Mouse (Mus musculus) hindbrain, embryonic 13.5 days (tissue): ENCODE data around the gene Tmem150c. TPM values are rescaled to one million over a fixed set of nuclear protein-coding genes. Genes with fewer than 3 reads are reported as not detected.

ENCODE experiments used
- ATAC-seq: fragments of 200-750 bp; cut with Nextera tagmentation; 2 replicates; pipeline ENCODE4 v1.8.0; 2017; ENCODE audit warnings: moderate TSS enrichment; ENCODE audit not compliant: low FRiP score
- H3K27ac ChIP-seq: fragments of 300-500 bp; sonication (generic); 2 replicates; pipeline ENCODE4 v1.5.1; 2015; ENCODE audit warnings: inconsistent platforms, mild to moderate bottlenecking, moderate library complexity
- H3K27me3 ChIP-seq: fragments of 300-500 bp; sonication (generic); 2 replicates; pipeline ENCODE4 v1.6.1; 2015; ENCODE audit warnings: mild to moderate bottlenecking, inconsistent platforms
- H3K36me3 ChIP-seq: fragments of 300-500 bp; sonication (generic); 2 replicates; pipeline ENCODE4 v1.6.1; 2015; ENCODE audit warnings: mild to moderate bottlenecking, inconsistent platforms
- H3K4me1 ChIP-seq: fragments of 300-500 bp; sonication (generic); replicated peaks from 2 replicates; pipeline ENCODE4 v1.6.1; 2015; ENCODE audit warnings: inconsistent platforms
- H3K4me2 ChIP-seq: fragments of 300-500 bp; sonication (generic); 2 replicates; pipeline ENCODE4 v1.6.1; 2015; ENCODE audit warnings: inconsistent platforms, mild to moderate bottlenecking, moderate library complexity
- H3K4me3 ChIP-seq: fragments of 300-500 bp; sonication (generic); 2 replicates; pipeline ENCODE4 v1.5.1; 2015; ENCODE audit warnings: mild to moderate bottlenecking, inconsistent platforms
- H3K9ac ChIP-seq: fragments of 300-500 bp; sonication (generic); 2 replicates; pipeline ENCODE4 v1.6.1; 2015; ENCODE audit warnings: mild to moderate bottlenecking, inconsistent platforms
- H3K9me3 ChIP-seq: fragments of 300-500 bp; sonication (generic); 2 replicates; pipeline ENCODE4 v1.6.1; 2016; ENCODE audit warnings: inconsistent platforms
- WGBS: fragments of 180-500 bp; shearing (Covaris S2); methylation state at CpG from one replicate; pipeline ENCODE4 v1.1.7; 2015; 5-methylcytosine and 5-hydroxymethylcytosine counted together
- polyA plus RNA-seq: library from polyadenylated mRNA; unstranded; fragments of >200 nt; fragmentation: Nextera tagmentation; extraction: Ambion mirVana; gene quantifications from 2 replicates; pipeline ENCODE4 v1.2.1, GENCODE M21; 2015

Gene Tmem150c
- polyA plus RNA-seq, 1 experiment from 2014 or later, result 19.4 TPM

DNA sequence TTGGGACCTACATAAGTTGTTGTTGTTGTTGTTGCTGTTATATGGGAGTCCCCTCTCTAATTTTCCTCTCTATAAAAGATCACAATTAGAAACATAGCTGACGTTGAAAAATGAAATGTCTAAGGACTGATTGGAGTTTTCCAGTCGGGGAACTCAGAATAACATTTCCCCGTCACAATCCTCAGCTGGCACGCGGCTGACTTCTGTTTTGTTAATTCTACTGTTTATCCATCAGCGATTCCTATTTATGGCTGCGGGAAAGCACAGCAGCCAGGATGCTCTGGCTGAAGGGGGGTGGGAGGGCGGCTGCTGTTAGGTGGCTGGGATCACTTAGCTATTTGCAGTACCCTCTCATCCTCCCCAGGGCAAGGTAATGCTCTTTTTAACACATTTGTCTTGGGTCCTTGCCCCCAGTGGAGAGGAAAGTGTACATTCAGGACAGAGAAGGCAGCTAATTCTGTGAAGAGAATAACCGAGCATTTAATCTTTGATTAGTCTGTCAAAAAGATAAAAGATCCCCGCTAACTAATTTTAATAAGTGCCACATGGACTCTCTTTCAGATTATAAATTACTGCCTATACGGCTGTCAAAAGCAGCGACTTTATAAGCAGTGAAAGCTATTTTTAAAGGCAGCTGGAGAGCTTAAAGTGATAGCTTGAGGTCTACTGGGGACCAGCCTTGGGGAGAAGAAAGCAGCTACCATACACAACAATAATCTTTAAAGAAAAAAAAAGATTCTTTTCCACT, 68.9 kb downstream of the Tmem150c start:
- peak; percentile 25; the same call in 1 of the 2 replicates for ATAC-seq
- WGBS, result 21% methylated on average over 12 of the region's 12 CpGs
- 0 out of 2 replicates have a peak overlapping the region, but pooled peaks have one; percentile 0 for H3K4me3 ChIP-seq

DNA sequence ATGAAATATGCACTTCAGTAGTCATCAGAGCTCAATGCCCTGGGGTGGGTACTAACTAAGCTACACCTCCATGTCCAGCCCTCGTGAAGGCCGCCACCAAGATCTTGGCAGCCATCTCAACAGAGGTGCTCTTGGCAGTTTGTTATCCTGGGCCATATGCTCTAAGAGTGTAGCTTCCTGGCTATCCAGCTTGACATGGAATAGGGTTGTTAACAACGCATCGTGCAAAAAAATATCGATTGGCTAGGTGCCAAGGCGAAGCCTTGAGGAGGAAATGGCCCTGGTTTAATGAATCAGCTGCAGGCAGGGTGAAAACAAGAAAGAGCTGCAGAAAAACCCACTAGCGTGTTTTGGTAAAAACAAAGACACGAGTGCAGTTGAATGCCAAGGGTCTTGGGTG, 74.5 kb downstream of the Tmem150c start:
- 61% methylated on average over 8 of the region's 8 CpGs for WGBS
- no peak overlapping the region for H3K4me2 ChIP-seq
- no peaks in the 10 kb centered on the region for H3K9me3 ChIP-seq
- no peaks in the 10 kb centered on the region for H3K27me3 ChIP-seq
- H3K36me3 ChIP-seq, result no peaks in the 10 kb centered on the region
- H3K9ac ChIP-seq, result no peak overlapping the region
- peak overlapping the region; percentile 50; the same call in 1 of the 2 replicates for H3K27ac ChIP-seq
- H3K4me1 ChIP-seq, result peaks cover 26% of the 10 kb centered on the region
- no peak overlapping the region for H3K4me3 ChIP-seq
- ATAC-seq, result no peak

More for the DNA sequence above, 68.9 kb downstream of the Tmem150c start:
- Histone ChIP-seq H3K36me3 (no peaks in the 10 kb centered on the region), H3K4me1 (peaks cover 33% of the 10 kb centered on the region), H3K27ac (peak overlapping the region; percentile 90), H3K9me3 (no peaks in the 10 kb centered on the region), H3K9ac (no peak overlapping the region), H3K4me2 (peak overlapping the region; percentile 46), H3K27me3 (no peaks in the 10 kb centered on the region)

DNA sequence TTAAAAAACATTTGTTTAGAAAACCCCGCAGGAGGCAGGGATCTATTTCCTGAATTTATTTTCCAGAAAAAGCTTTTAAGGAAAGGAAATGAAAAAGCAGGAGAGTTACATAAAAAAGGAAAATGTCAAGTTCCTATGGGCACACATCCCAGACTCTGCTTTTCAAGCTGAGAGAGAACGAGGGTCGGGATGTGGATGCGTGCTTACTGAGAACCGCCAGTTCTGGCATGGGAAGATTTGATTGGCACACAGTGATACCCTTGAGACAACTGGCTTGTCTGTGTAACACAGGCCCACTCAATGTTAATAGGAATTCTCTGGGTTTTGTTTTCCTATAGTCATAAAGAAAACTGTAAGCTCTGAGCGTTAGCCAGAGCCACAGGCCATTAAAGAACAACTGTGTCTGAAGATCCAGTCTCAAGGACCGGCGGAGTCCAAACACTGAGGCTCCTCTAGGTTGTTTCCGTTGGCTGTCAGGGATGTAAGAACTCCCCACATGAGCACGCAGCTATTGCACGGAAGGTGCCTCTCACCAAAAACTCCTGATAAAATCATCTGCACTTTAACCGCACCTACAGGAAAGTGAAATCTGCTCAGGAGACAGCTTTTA, 75.5 kb downstream of the Tmem150c start:
- H3K9me3 ChIP-seq, result no peaks in the 10 kb centered on the region
- no peak for ATAC-seq
- H3K4me3 ChIP-seq, result no peak overlapping the region
- H3K27me3 ChIP-seq, result no peaks in the 10 kb centered on the region
- H3K9ac ChIP-seq, result no peak overlapping the region
- H3K4me1 ChIP-seq, result peaks cover 32% of the 10 kb centered on the region
- H3K27ac ChIP-seq, result peak overlapping the region; percentile 48
- WGBS, result 61% methylated on average over 12 of the region's 12 CpGs
- no peaks in the 10 kb centered on the region for H3K36me3 ChIP-seq
- no peak overlapping the region for H3K4me2 ChIP-seq

DNA sequence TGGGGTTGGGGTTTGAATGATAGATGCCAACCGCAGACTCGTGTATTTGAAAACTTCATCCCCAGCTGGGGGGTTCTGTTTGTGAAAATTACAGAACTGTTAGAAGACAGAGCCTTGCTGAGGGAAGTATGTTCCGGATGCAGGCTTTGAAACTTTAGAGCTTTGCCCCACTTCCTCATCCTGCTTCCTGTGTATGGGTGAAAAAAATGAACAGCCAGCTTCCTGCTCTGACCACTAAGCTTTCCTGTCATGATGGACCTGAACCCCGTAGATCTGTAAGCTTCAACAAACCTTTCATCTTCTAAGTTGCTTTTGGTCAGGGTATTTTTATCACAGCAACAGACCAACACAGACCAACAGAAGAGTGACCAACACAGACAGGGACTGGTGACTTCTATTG, 77.6 kb downstream of the Tmem150c start:
- no peaks in the 10 kb centered on the region for H3K36me3 ChIP-seq
- no peak overlapping the region for H3K4me3 ChIP-seq
- H3K9me3 ChIP-seq, result no peaks in the 10 kb centered on the region
- ATAC-seq, result no peak
- no peak overlapping the region for H3K4me2 ChIP-seq
- H3K4me1 ChIP-seq, result peaks cover 39% of the 10 kb centered on the region
- no peak overlapping the region for H3K9ac ChIP-seq
- WGBS, result 93% methylated on average over 4 of the region's 4 CpGs
- no peaks in the 10 kb centered on the region for H3K27me3 ChIP-seq
- no peak overlapping the region for H3K27ac ChIP-seq

DNA sequence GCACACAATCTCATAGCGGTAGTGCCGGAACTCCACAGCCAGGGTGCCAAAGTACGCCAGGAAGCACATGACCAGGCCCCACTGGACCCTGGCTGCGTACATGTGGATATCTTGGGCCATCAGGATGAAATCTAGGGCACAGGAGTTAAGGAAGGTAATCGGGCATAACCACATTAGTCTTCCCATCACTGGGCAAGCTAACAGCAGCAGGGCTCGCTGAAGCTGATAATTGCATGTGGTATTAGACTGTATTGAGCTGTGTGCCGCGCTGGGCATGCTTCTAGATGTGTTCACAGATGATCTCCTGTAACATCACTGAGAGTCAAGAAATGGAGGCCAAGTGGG, 79.7 kb downstream of the Tmem150c start:
- Histone ChIP-seq H3K9me3 (no peaks in the 10 kb centered on the region), H3K36me3 (no peaks in the 10 kb centered on the region), H3K4me1 (peaks cover 27% of the 10 kb centered on the region), H3K9ac (no peak overlapping the region), H3K4me3 (no peak overlapping the region), H3K4me2 (peak overlapping the region; percentile 48; the same call in 1 of the 2 replicates), H3K27me3 (no peaks in the 10 kb centered on the region), H3K27ac (no peak overlapping the region)
- peak; percentile 50; the same call in 1 of the 2 replicates for ATAC-seq
- WGBS, result 72% methylated on average over 8 of the region's 8 CpGs

DNA sequence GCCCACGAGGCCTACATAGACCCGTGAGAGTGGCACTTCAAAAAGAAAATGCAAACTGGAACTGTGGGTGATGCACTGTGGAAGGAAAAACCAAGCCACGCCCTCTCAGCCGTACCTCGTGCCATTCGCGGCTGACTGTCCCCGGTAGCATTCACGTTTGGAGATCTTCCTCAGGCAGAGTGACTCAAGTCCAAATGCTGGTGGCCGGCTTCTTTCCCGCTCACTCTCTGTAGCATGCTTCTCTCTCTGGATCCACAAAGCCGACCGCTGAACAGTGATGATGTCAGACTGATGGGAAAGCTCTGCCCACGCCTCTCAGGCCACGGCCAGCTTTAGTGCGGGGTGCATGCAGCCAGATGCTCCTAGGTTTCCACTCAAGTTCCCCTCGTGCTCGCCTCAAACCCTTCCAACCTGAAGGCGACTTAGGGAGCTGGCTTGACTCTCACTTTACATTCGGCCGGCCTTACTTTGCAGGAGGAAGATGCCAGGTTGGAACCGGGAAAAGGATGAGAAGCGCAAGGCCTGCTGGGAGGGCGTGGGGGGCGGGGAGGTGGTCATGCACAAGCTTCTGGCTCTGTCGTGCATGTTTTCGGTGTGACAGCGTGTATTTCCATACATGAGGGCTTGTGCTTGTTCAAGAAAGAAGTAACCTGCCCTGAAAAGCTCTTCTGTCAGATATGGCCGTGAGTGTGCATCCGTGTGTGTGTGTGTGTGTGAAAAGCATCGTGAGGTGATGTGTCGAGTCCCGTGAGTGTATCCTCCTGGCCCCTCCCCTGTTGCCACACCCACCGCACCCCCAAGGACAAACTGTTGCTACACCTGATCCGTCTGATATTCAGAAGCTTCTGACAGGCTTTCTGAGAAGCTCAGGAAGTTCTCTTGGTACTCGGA, 80.3 kb downstream of the Tmem150c start:
- H3K4me1 ChIP-seq, result peaks cover 26% of the 10 kb centered on the region
- H3K9ac ChIP-seq, result peak overlapping the region; percentile 55; the same call in 1 of the 2 replicates
- H3K4me2 ChIP-seq, result peak overlapping the region; percentile 48
- H3K4me3 ChIP-seq, result peak overlapping the region; percentile 27
- WGBS, result 33% methylated on average over 36 of the region's 36 CpGs
- no peaks in the 10 kb centered on the region for H3K27me3 ChIP-seq
- no peaks in the 10 kb centered on the region for H3K36me3 ChIP-seq
- H3K27ac ChIP-seq, result no peak overlapping the region
- no peaks in the 10 kb centered on the region for H3K9me3 ChIP-seq
- ATAC-seq, result peak; percentile 62

DNA sequence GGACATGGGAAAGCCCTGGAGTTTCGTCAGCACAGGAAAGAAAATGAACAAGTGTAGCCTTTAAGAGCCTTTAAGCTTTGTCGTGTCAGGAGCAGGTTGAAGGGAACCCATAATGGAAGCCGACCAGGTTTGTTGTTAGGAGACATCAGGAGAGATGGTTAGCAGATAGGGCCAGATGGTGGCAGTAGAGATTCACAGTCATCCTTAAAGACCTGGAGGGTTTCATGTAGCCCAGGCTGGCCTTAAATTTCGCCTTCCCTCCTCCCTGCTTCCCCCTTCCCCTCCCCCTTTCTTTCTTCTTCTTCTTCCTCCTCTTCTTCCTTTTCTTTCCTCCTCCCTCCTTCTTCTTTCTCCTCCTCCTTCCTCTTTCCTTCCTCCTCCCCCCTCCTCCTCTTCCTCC, 85.0 kb downstream of the Tmem150c start:
- H3K9ac ChIP-seq, result no peak overlapping the region
- no peak for ATAC-seq
- H3K36me3 ChIP-seq, result peaks cover 11% of the 10 kb centered on the region
- H3K27me3 ChIP-seq, result no peaks in the 10 kb centered on the region
- 59% methylated on average over 4 of the region's 4 CpGs for WGBS
- peaks cover 17% of the 10 kb centered on the region for H3K4me1 ChIP-seq
- H3K9me3 ChIP-seq, result no peaks in the 10 kb centered on the region
- H3K4me3 ChIP-seq, result no peak overlapping the region
- no peak overlapping the region for H3K4me2 ChIP-seq
- no peak overlapping the region for H3K27ac ChIP-seq

DNA sequence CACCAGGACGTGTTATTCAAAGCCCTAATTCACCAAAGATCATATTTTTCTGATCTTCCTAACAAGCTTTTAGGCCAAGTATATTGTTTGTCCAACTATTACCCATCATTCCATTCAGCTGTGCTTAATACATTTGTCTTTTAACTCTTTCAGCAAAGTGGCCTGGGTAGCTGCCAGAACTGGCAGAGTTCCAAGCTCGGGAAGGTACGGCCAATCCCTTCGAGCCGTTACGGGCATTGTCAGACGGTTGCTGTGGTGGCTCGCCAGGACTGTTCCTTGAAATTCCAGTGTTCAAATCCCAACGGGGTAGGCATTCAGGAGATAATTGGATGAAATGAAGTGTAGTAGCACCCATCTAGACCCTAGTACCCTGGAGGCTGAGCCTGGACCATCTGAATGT, 87.1 kb downstream of the Tmem150c start:
- H3K4me1 ChIP-seq, result peaks cover 5% of the 10 kb centered on the region
- 61% methylated on average over 9 of the region's 9 CpGs for WGBS
- no peak overlapping the region for H3K4me2 ChIP-seq
- H3K4me3 ChIP-seq, result no peak overlapping the region
- no peaks in the 10 kb centered on the region for H3K9me3 ChIP-seq
- no peak for ATAC-seq
- no peak overlapping the region for H3K27ac ChIP-seq
- H3K27me3 ChIP-seq, result no peaks in the 10 kb centered on the region
- peaks cover 26% of the 10 kb centered on the region for H3K36me3 ChIP-seq
- H3K9ac ChIP-seq, result no peak overlapping the region

DNA sequence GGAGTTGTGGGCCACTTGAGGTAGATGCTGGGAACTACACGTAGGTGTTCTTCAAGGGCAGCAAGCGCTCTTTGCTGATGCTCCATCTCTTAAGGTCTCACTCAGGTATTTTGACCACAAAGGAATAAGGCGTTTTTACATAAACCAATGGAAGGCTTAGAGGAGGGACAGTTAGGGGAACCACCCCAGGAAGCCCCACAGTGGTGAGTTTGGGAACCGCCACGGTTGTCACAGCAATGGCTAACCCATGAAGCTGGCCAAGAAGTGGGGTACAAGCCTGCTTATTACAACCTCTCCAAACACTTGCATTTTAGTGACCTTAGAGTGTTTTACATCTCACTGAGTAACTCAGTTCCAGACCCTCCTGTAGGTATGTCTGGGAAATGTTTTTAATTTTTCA, 88.1 kb downstream of the Tmem150c start:
- Histone ChIP-seq H3K9ac (no peak overlapping the region), H3K4me2 (no peak overlapping the region), H3K9me3 (no peaks in the 10 kb centered on the region), H3K36me3 (peaks cover 36% of the 10 kb centered on the region), H3K27me3 (no peaks in the 10 kb centered on the region), H3K4me1 (peaks cover 5% of the 10 kb centered on the region), H3K27ac (no peak overlapping the region), H3K4me3 (no peak overlapping the region)
- 92% methylated on average over 5 of the region's 5 CpGs for WGBS
- ATAC-seq, result no peak

DNA sequence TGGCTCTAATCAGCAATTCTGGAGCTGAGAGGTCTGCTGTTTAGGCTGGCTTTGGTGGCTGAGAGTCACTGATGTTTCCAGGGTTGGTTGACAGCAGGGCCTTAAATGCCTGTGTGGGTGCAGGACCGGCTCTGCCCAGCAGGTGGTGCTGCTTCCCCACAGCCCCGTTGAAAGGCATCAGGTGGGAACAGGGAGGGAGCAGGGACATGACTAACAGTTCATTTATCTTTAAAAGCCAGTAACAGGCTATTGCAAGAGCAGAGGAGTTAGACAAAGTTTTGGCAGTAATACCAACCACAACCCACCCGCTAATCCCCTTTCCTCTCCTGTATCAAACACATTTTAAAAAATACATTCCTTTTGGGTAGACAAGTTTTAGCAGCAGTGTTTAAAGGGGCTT, 89.4 kb downstream of the Tmem150c start:
- H3K27me3 ChIP-seq, result no peaks in the 10 kb centered on the region
- H3K36me3 ChIP-seq, result peaks cover 49% of the 10 kb centered on the region
- H3K4me3 ChIP-seq, result no peak overlapping the region
- H3K27ac ChIP-seq, result no peak overlapping the region
- no peak overlapping the region for H3K9ac ChIP-seq
- 0 out of 2 replicates have a peak, but pooled peaks have one; percentile 34 for ATAC-seq
- H3K9me3 ChIP-seq, result no peaks in the 10 kb centered on the region
- 29% methylated on average over 3 of the region's 3 CpGs for WGBS
- H3K4me2 ChIP-seq, result no peak overlapping the region
- H3K4me1 ChIP-seq, result peaks cover 5% of the 10 kb centered on the region

DNA sequence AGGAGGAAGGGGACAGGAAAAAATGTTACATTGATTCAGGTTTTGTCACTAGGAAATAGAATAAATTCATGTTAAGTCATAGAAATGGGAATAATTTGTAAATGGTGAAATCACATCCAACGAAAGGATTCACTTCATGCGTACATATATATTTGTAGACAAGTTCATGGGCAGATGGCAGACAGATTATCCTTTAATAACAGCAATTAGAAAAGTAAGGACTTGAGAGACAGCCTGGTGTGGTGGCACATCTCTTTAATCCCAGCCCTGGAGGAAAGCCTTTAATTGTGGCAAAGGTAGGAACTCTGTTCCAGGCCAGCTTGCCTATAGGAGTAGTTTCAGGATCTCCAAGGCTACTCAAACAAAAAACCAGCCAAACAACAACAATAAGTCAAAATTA, 90.1 kb downstream of the Tmem150c start:
- H3K27ac ChIP-seq, result no peak overlapping the region
- H3K4me1 ChIP-seq, result peaks cover 5% of the 10 kb centered on the region
- no peak overlapping the region for H3K4me3 ChIP-seq
- no peaks in the 10 kb centered on the region for H3K27me3 ChIP-seq
- 93% methylated on average over 2 of the region's 2 CpGs for WGBS
- ATAC-seq, result no peak
- no peak overlapping the region for H3K4me2 ChIP-seq
- no peak overlapping the region for H3K9ac ChIP-seq
- no peaks in the 10 kb centered on the region for H3K9me3 ChIP-seq
- H3K36me3 ChIP-seq, result peaks cover 56% of the 10 kb centered on the region

DNA sequence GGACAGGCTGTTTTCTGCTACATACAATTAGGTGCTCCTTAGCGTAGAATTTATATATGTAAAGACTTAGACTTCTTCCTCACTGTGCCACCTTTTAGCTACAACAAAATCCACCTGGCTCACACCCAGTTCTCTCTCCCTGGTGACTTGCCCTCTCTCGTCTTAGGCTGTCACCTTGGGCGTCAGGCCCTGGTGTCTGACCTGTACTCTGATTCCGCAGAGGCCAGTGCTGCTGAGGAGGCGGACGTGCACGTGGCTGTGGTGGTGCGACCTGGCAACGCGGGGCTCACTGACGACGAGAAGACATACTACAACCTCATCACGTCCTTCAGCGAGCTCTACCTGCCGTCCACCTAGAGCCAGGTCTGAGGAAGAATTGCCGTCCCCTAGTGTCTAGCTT, 92.0 kb downstream of the Tmem150c start:
- H3K27me3 ChIP-seq, result no peaks in the 10 kb centered on the region
- H3K4me3 ChIP-seq, result no peak overlapping the region
- H3K27ac ChIP-seq, result no peak overlapping the region
- ATAC-seq, result no peak
- no peak overlapping the region for H3K9ac ChIP-seq
- no peaks in the 10 kb centered on the region for H3K9me3 ChIP-seq
- no peaks in the 10 kb centered on the region for H3K4me1 ChIP-seq
- no peak overlapping the region for H3K4me2 ChIP-seq
- peaks cover 61% of the 10 kb centered on the region for H3K36me3 ChIP-seq
- 94% methylated on average over 16 of the region's 16 CpGs for WGBS
